Mouse (Mus musculus): ENCODE measurements around the gene 4930544D05Rik. TPM values are rescaled to one million over a fixed set of nuclear protein-coding genes. Genes with fewer than 3 reads are reported as not detected.

Gene 4930544D05Rik
- polyA plus RNA-seq, 1 experiment from 2014 or later, result not detected

- ATAC-seq (ENCODE audit: low read depth) (no peak), DNase-seq (ENCODE audit: low spot score) (no peak)
- Histone ChIP-seq H3K4me3 (ENCODE audit: low read depth, low read length) (no peak overlapping the region), H3K4me2 (ENCODE audit: low read depth, low read length) (no peak overlapping the region), H3K4me1 (ENCODE audit: control insufficient read depth, insufficient read depth, low read length) (peaks cover 37% of the 10 kb centered on the region), H3K36me3 (ENCODE audit: control insufficient read depth, insufficient read depth, low read length) (no peaks in the 10 kb centered on the region), H3K9ac (ENCODE audit: low read depth, low read length) (no peak overlapping the region), H3K27me3 (replicated peaks; ENCODE audit: control insufficient read depth, insufficient read depth, low read length) (no peaks in the 10 kb centered on the region), H3K27ac (replicated peaks; ENCODE audit: low read depth, low read length) (no peak overlapping the region), H3K9me3 (ENCODE audit: control insufficient read depth, low read length) (no peaks in the 10 kb centered on the region)
- 81% methylated on average over 5 of the region's 5 CpGs for WGBS
These were observed 28.7 kb upstream of the 4930544D05Rik start for GRCm38 (mm10) chr11:70586954-70587353.

- Histone ChIP-seq H3K4me2 (ENCODE audit: low read depth, low read length) (no peak overlapping the region), H3K36me3 (ENCODE audit: control insufficient read depth, insufficient read depth, low read length) (0 out of 2 replicates have a peak, but pooled peaks cover 2% of the 10 kb centered on the region), H3K9ac (ENCODE audit: low read depth, low read length) (no peak overlapping the region), H3K4me3 (ENCODE audit: low read depth, low read length) (no peak overlapping the region), H3K27me3 (replicated peaks; ENCODE audit: control insufficient read depth, insufficient read depth, low read length) (no peaks in the 10 kb centered on the region), H3K4me1 (ENCODE audit: control insufficient read depth, insufficient read depth, low read length) (no peaks in the 10 kb centered on the region), H3K9me3 (ENCODE audit: control insufficient read depth, low read length) (no peaks in the 10 kb centered on the region), H3K27ac (replicated peaks; ENCODE audit: low read depth, low read length) (no peak overlapping the region)
- 74% methylated on average over 1 of the region's 1 CpGs for WGBS
- ATAC-seq (ENCODE audit: low read depth) (no peak), DNase-seq (ENCODE audit: low spot score) (no peak)
These were observed 23.9 kb upstream of the 4930544D05Rik start for GRCm38 (mm10) chr11:70591733-70592132.

- Histone ChIP-seq H3K4me1 (ENCODE audit: control insufficient read depth, insufficient read depth, low read length) (no peaks in the 10 kb centered on the region), H3K9me3 (ENCODE audit: control insufficient read depth, low read length) (no peaks in the 10 kb centered on the region), H3K27me3 (replicated peaks; ENCODE audit: control insufficient read depth, insufficient read depth, low read length) (no peaks in the 10 kb centered on the region), H3K4me3 (ENCODE audit: low read depth, low read length) (no peak overlapping the region), H3K4me2 (ENCODE audit: low read depth, low read length) (no peak overlapping the region), H3K9ac (ENCODE audit: low read depth, low read length) (no peak overlapping the region), H3K27ac (replicated peaks; ENCODE audit: low read depth, low read length) (no peak overlapping the region), H3K36me3 (ENCODE audit: control insufficient read depth, insufficient read depth, low read length) (peaks cover 28% of the 10 kb centered on the region; the same call in 1 of the 2 replicates)
- 85% methylated on average over 15 of the region's 15 CpGs for WGBS
- ATAC-seq (ENCODE audit: low read depth) (no peak), DNase-seq (ENCODE audit: low spot score) (no peak)
These were observed 21.2 kb upstream of the 4930544D05Rik start for GRCm38 (mm10) chr11:70594253-70594989.

- Histone ChIP-seq H3K4me2 (ENCODE audit: low read depth, low read length) (no peak overlapping the region), H3K27ac (replicated peaks; ENCODE audit: low read depth, low read length) (no peak overlapping the region), H3K4me3 (ENCODE audit: low read depth, low read length) (no peak overlapping the region), H3K36me3 (ENCODE audit: control insufficient read depth, insufficient read depth, low read length) (peaks cover 38% of the 10 kb centered on the region; the same call in 1 of the 2 replicates), H3K27me3 (replicated peaks; ENCODE audit: control insufficient read depth, insufficient read depth, low read length) (no peaks in the 10 kb centered on the region), H3K9ac (ENCODE audit: low read depth, low read length) (no peak overlapping the region), H3K9me3 (ENCODE audit: control insufficient read depth, low read length) (no peaks in the 10 kb centered on the region), H3K4me1 (ENCODE audit: control insufficient read depth, insufficient read depth, low read length) (no peaks in the 10 kb centered on the region)
- WGBS, result 59% methylated on average over 2 of the region's 2 CpGs
- DNase-seq (ENCODE audit: low spot score) (no peak), ATAC-seq (ENCODE audit: low read depth) (no peak)
These were observed 20.0 kb upstream of the 4930544D05Rik start for GRCm38 (mm10) chr11:70595638-70596037.

- H3K36me3 ChIP-seq (ENCODE audit: control insufficient read depth, insufficient read depth, low read length), result peaks cover 38% of the 10 kb centered on the region; the same call in 1 of the 2 replicates
- H3K9me3 ChIP-seq (ENCODE audit: control insufficient read depth, low read length), result no peaks in the 10 kb centered on the region
- 62% methylated on average over 4 of the region's 4 CpGs for WGBS
- no peak overlapping the region for H3K4me2 ChIP-seq (ENCODE audit: low read depth, low read length)
- H3K9ac ChIP-seq (ENCODE audit: low read depth, low read length), result no peak overlapping the region
- no peak for ATAC-seq (ENCODE audit: low read depth)
- no peaks in the 10 kb centered on the region for H3K4me1 ChIP-seq (ENCODE audit: control insufficient read depth, insufficient read depth, low read length)
- H3K27me3 ChIP-seq (replicated peaks; ENCODE audit: control insufficient read depth, insufficient read depth, low read length), result no peaks in the 10 kb centered on the region
- H3K27ac ChIP-seq (replicated peaks; ENCODE audit: low read depth, low read length), result no peak overlapping the region
- DNase-seq (ENCODE audit: low spot score), result no peak
- no peak overlapping the region for H3K4me3 ChIP-seq (ENCODE audit: low read depth, low read length)
These were observed 19.6 kb upstream of the 4930544D05Rik start for GRCm38 (mm10) chr11:70596094-70596493.

- ATAC-seq (ENCODE audit: low read depth) (no peak), DNase-seq (ENCODE audit: low spot score) (no peak)
- Histone ChIP-seq H3K36me3 (ENCODE audit: control insufficient read depth, insufficient read depth, low read length) (peaks cover 49% of the 10 kb centered on the region; the same call in 1 of the 2 replicates), H3K4me2 (ENCODE audit: low read depth, low read length) (no peak overlapping the region), H3K27ac (replicated peaks; ENCODE audit: low read depth, low read length) (no peak overlapping the region), H3K4me1 (ENCODE audit: control insufficient read depth, insufficient read depth, low read length) (no peaks in the 10 kb centered on the region), H3K4me3 (ENCODE audit: low read depth, low read length) (no peak overlapping the region), H3K27me3 (replicated peaks; ENCODE audit: control insufficient read depth, insufficient read depth, low read length) (no peaks in the 10 kb centered on the region), H3K9ac (ENCODE audit: low read depth, low read length) (no peak overlapping the region), H3K9me3 (ENCODE audit: control insufficient read depth, low read length) (no peaks in the 10 kb centered on the region)
- WGBS, result 84% methylated on average over 6 of the region's 6 CpGs
These were observed 18.3 kb upstream of the 4930544D05Rik start for GRCm38 (mm10) chr11:70597301-70597700.

GRCm38 (mm10) chr11:70598451-70598953, 17.1 kb upstream of the 4930544D05Rik start:
- Histone ChIP-seq H3K4me2 (ENCODE audit: low read depth, low read length) (no peak overlapping the region), H3K27ac (replicated peaks; ENCODE audit: low read depth, low read length) (no peak overlapping the region), H3K27me3 (replicated peaks; ENCODE audit: control insufficient read depth, insufficient read depth, low read length) (no peaks in the 10 kb centered on the region), H3K4me1 (ENCODE audit: control insufficient read depth, insufficient read depth, low read length) (no peaks in the 10 kb centered on the region), H3K4me3 (ENCODE audit: low read depth, low read length) (no peak overlapping the region), H3K9ac (ENCODE audit: low read depth, low read length) (no peak overlapping the region), H3K36me3 (ENCODE audit: control insufficient read depth, insufficient read depth, low read length) (peaks cover 55% of the 10 kb centered on the region), H3K9me3 (ENCODE audit: control insufficient read depth, low read length) (no peaks in the 10 kb centered on the region)
- no peak for DNase-seq (ENCODE audit: low spot score)
- WGBS, result 76% methylated on average over 9 of the region's 9 CpGs
- no peak for ATAC-seq (ENCODE audit: low read depth)

- WGBS, result 58% methylated on average over 14 of the region's 14 CpGs
- no peak overlapping the region for H3K27ac ChIP-seq (replicated peaks; ENCODE audit: low read depth, low read length)
- H3K4me2 ChIP-seq (ENCODE audit: low read depth, low read length), result no peak overlapping the region
- H3K9ac ChIP-seq (ENCODE audit: low read depth, low read length), result no peak overlapping the region
- DNase-seq (ENCODE audit: low spot score), result peak; percentile 72
- peak; percentile 27; the same call in 1 of the 2 replicates for ATAC-seq (ENCODE audit: low read depth)
- H3K36me3 ChIP-seq (ENCODE audit: control insufficient read depth, insufficient read depth, low read length), result peaks cover 84% of the 10 kb centered on the region
- no peak overlapping the region for H3K4me3 ChIP-seq (ENCODE audit: low read depth, low read length)
- no peaks in the 10 kb centered on the region for H3K9me3 ChIP-seq (ENCODE audit: control insufficient read depth, low read length)
- H3K4me1 ChIP-seq (ENCODE audit: control insufficient read depth, insufficient read depth, low read length), result no peaks in the 10 kb centered on the region
- H3K27me3 ChIP-seq (replicated peaks; ENCODE audit: control insufficient read depth, insufficient read depth, low read length), result no peaks in the 10 kb centered on the region
These were observed 10.6 kb upstream of the 4930544D05Rik start for GRCm38 (mm10) chr11:70605024-70605566.
